Mouse (Mus musculus) embryonic facial prominence, embryonic 14.5 days (tissue): ENCODE data around the gene Plxna2. TPM values are rescaled to one million over a fixed set of nuclear protein-coding genes. Genes with fewer than 3 reads are reported as not detected.

Source experiments
- ATAC-seq: fragments of 200-750 bp; cut with Nextera tagmentation; 2 replicates; pipeline ENCODE4 v1.8.0; 2017; ENCODE audit warnings: low read depth, moderate number of reproducible peaks, moderate TSS enrichment
- DNase-seq: peaks from one replicate; pipeline ENCODE4 v3.0.0-alpha.2; 2015; ENCODE audit warnings: low spot score
- H3K27ac ChIP-seq: fragments of 300-500 bp; sonication (generic); replicated peaks from 2 replicates; pipeline ENCODE4 v1.5.1; 2014; ENCODE audit warnings: low read depth, mild to moderate bottlenecking, low read length, moderate library complexity
- H3K27me3 ChIP-seq: fragments of 300-500 bp; sonication (generic); replicated peaks from 2 replicates; pipeline ENCODE4 v1.6.1; 2014; ENCODE audit warnings: low read length; ENCODE audit not compliant: control insufficient read depth, insufficient read depth
- H3K36me3 ChIP-seq: fragments of 300-500 bp; sonication (generic); 2 replicates; pipeline ENCODE4 v1.6.1; 2014; ENCODE audit warnings: low read length, mixed read lengths; ENCODE audit not compliant: control insufficient read depth, insufficient read depth
- H3K4me1 ChIP-seq: fragments of 300-500 bp; sonication (generic); 2 replicates; pipeline ENCODE4 v1.6.1; 2014; ENCODE audit warnings: antibody characterized with exemption, low read length; ENCODE audit not compliant: control insufficient read depth, insufficient read depth
- H3K4me2 ChIP-seq: fragments of 300-500 bp; sonication (generic); 2 replicates; pipeline ENCODE4 v1.6.1; 2014; ENCODE audit warnings: low read depth, mild to moderate bottlenecking, low read length, moderate library complexity, mixed read lengths
- H3K4me3 ChIP-seq: fragments of 300-500 bp; sonication (generic); 2 replicates; pipeline ENCODE4 v1.5.1; 2014; ENCODE audit warnings: low read depth, mild to moderate bottlenecking, low read length
- H3K9ac ChIP-seq: fragments of 300-500 bp; sonication (generic); 2 replicates; pipeline ENCODE4 v1.6.1; 2014; ENCODE audit warnings: low read depth, mild to moderate bottlenecking, low read length, moderate library complexity, mixed read lengths
- H3K9me3 ChIP-seq: fragments of 300-500 bp; sonication (generic); 2 replicates; pipeline ENCODE4 v1.6.1; 2016; ENCODE audit warnings: low read length; ENCODE audit not compliant: control insufficient read depth
- WGBS: fragments of 180-500 bp; shearing (Covaris S2); extraction: QIAGEN DNeasy Blood & Tissue Kit; methylation state at CpG from one replicate; pipeline ENCODE4 v1.1.7; 2014; 5-methylcytosine and 5-hydroxymethylcytosine counted together
- polyA plus RNA-seq: library from polyadenylated mRNA; unstranded; fragments of >200 nt; fragmentation: Nextera tagmentation; extraction: Ambion mirVana; gene quantifications from 2 replicates; pipeline ENCODE4 v1.2.1, GENCODE M21; 2014

The Plxna2 gene
- polyA plus RNA-seq, 1 experiment from 2014 or later, result 12.8 TPM

DNA sequence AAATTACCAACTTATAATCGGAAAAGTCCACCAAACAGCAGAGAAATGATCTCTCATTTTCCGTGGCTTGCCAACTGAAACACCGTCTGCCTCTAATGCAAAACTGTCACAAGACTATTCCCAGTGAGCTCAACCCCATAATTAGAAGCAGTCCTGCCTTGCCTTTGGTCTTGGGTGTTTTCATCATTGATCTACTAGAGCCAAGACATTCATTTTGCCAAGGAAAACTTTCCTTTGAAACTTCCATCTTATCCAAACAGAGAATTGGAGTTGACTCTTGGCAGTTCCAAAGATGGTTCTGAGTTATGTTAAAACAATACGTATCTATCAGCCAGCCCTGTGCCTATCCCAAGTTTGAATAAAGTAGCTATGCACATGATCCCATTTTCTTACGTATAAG lies 24.9 kb upstream of the Plxna2 start:
- Histone ChIP-seq H3K4me3 (no peak overlapping the region), H3K36me3 (no peaks in the 10 kb centered on the region), H3K4me2 (no peak overlapping the region), H3K9ac (no peak overlapping the region), H3K9me3 (no peaks in the 10 kb centered on the region), H3K27me3 (no peaks in the 10 kb centered on the region), H3K27ac (no peak overlapping the region), H3K4me1 (peaks cover 26% of the 10 kb centered on the region)
- DNase-seq (peak; percentile 87), ATAC-seq (no peak)
- WGBS, result 24% methylated on average over 5 of the region's 5 CpGs

- H3K27me3 ChIP-seq, result no peaks in the 10 kb centered on the region
- 73% methylated on average over 5 of the region's 5 CpGs for WGBS
- no peaks in the 10 kb centered on the region for H3K9me3 ChIP-seq
- ATAC-seq (no peak), DNase-seq (no peak)
- H3K4me2 ChIP-seq, result no peak overlapping the region
- H3K4me3 ChIP-seq, result no peak overlapping the region
- no peaks in the 10 kb centered on the region for H3K4me1 ChIP-seq
- H3K9ac ChIP-seq, result no peak overlapping the region
- no peak overlapping the region for H3K27ac ChIP-seq
- H3K36me3 ChIP-seq, result no peaks in the 10 kb centered on the region
Measured at GRCm38 (mm10) chr1:194607406-194608261, 10.4 kb upstream of the Plxna2 start.

- Histone ChIP-seq H3K27ac (no peak overlapping the region), H3K4me3 (no peak overlapping the region), H3K4me2 (no peak overlapping the region), H3K9ac (no peak overlapping the region), H3K4me1 (no peaks in the 10 kb centered on the region), H3K36me3 (no peaks in the 10 kb centered on the region), H3K9me3 (no peaks in the 10 kb centered on the region), H3K27me3 (no peaks in the 10 kb centered on the region)
- 12% methylated on average over 2 of the region's 2 CpGs for WGBS
- DNase-seq, result peak; percentile 63
- peak; percentile 88 for ATAC-seq
Measured at GRCm38 (mm10) chr1:194610516-194610915, 7.5 kb upstream of the Plxna2 start.

- Histone ChIP-seq H3K4me2 (no peak overlapping the region), H3K9ac (no peak overlapping the region), H3K27me3 (no peaks in the 10 kb centered on the region), H3K27ac (no peak overlapping the region), H3K9me3 (no peaks in the 10 kb centered on the region), H3K36me3 (no peaks in the 10 kb centered on the region), H3K4me3 (no peak overlapping the region), H3K4me1 (no peaks in the 10 kb centered on the region)
- 80% methylated on average over 1 of the region's 1 CpGs for WGBS
- DNase-seq, result no peak
- ATAC-seq, result no peak
Measured at GRCm38 (mm10) chr1:194612628-194613027, 5.4 kb upstream of the Plxna2 start.

GRCm38 (mm10) chr1:194613271-194613834 lies 4.7 kb upstream of the Plxna2 start:
- H3K4me3 ChIP-seq, result no peak overlapping the region
- 53% methylated on average over 2 of the region's 2 CpGs for WGBS
- no peaks in the 10 kb centered on the region for H3K9me3 ChIP-seq
- ATAC-seq (no peak), DNase-seq (no peak)
- no peak overlapping the region for H3K9ac ChIP-seq
- no peaks in the 10 kb centered on the region for H3K27me3 ChIP-seq
- H3K4me2 ChIP-seq, result no peak overlapping the region
- H3K4me1 ChIP-seq, result no peaks in the 10 kb centered on the region
- H3K36me3 ChIP-seq, result no peaks in the 10 kb centered on the region
- H3K27ac ChIP-seq, result no peak overlapping the region

DNA sequence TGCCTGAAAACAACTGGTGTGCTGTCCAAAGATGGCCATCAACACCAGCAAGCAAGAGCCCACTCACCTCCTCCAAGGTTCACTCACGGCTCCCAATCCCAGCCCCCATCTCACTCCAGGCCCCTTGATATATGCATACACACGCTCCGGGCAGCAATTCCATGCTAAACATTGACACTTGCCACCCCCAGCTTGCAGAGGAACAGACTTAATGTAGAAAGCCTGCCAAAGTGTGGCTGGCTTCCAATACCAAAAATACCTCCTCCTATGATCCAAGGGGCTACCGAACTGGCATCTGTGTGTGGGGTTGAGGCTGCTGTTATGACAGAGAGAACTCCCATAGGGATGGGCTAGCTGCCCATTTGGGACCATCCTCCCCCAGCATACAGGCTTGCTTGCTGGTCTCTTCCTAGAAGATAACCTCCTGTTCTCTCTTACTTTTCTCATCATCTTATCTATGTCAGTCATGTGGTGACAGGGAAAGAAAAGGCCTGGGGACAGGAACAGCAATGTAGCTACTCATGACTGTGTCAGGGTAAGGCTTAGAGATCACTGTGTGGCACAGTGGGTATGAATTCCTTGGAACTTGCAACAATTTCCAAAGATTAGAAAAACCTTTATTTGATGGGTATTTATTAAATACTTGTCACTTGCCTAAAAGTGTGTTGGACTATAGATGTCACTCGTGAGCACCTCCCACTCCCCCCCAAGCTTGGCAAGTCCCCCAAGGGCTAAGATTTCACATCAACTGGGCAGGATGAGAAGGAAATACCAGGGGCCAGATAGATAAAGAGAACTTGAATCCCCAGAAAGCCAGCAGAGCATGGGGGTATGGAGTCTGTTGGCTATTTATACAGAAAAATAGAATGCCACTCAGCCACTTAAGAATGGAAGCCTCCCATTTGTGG lies 3.8 kb upstream of the Plxna2 start:
- Histone ChIP-seq H3K27me3 (no peaks in the 10 kb centered on the region), H3K4me3 (no peak overlapping the region), H3K9ac (no peak overlapping the region), H3K27ac (no peak overlapping the region), H3K36me3 (no peaks in the 10 kb centered on the region), H3K9me3 (no peaks in the 10 kb centered on the region), H3K4me1 (0 out of 2 replicates have a peak, but pooled peaks cover 2% of the 10 kb centered on the region), H3K4me2 (no peak overlapping the region)
- no peak for DNase-seq
- WGBS, result 66% methylated on average over 5 of the region's 5 CpGs
- ATAC-seq, result no peak

- ATAC-seq, result no peak
Measured at GRCm38 (mm10) chr1:194616136-194616535, 1.9 kb upstream of the Plxna2 start.

DNA sequence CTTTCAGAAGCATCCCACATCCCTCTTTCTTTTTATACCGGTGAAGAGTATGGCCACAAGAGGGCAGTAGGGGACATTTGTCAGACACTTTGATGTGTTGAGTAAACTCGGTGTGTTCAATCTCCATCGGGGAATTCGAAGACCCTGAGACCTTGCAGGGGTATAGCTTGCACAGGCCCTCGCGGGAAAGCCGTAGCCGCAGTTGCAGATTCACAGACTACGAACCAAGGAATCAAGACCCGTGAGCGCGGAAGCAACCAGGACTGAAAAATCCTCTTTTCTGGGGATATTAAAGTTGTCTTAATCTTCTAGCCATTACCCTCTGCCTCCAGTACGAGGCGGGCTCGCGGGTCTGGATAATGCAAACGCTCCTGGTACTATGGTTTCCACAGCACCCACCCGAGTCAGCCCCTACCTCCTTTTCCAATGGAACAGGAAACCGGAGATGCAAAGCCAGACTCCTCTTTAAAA lies 858 bp downstream of the Plxna2 start:
- H3K27me3 ChIP-seq, result no peaks in the 10 kb centered on the region
- peaks cover 13% of the 10 kb centered on the region for H3K4me1 ChIP-seq
- WGBS, result under 1% methylated on average over 19 of the region's 19 CpGs
- DNase-seq, result peak; percentile 92
- H3K9ac ChIP-seq, result peak overlapping the region; percentile 72; the same call in 1 of the 2 replicates
- H3K27ac ChIP-seq, result no peak overlapping the region; the same call in 1 of the 2 replicates
- ATAC-seq, result peak; percentile 37; the same call in 1 of the 2 replicates
- no peaks in the 10 kb centered on the region for H3K9me3 ChIP-seq
- peak overlapping the region; percentile 97 for H3K4me2 ChIP-seq
- no peaks in the 10 kb centered on the region for H3K36me3 ChIP-seq
- H3K4me3 ChIP-seq, result peak overlapping the region; percentile 74

More at GRCm38 (mm10) chr1:194616136-194616535, 1.9 kb upstream of the Plxna2 start:
- no peak overlapping the region for H3K4me2 ChIP-seq
- H3K9me3 ChIP-seq, result no peaks in the 10 kb centered on the region
- 0 out of 2 replicates have a peak, but pooled peaks cover 5% of the 10 kb centered on the region for H3K4me1 ChIP-seq
- H3K27ac ChIP-seq, result no peak overlapping the region
- H3K4me3 ChIP-seq, result no peak overlapping the region
- H3K9ac ChIP-seq, result no peak overlapping the region
- no peaks in the 10 kb centered on the region for H3K36me3 ChIP-seq
- DNase-seq, result no peak
- WGBS, result 85% methylated on average over 1 of the region's 1 CpGs
- H3K27me3 ChIP-seq, result no peaks in the 10 kb centered on the region
